22 mouse cellular contexts compared by ENCODE assay signal in the genomic region with DNA sequence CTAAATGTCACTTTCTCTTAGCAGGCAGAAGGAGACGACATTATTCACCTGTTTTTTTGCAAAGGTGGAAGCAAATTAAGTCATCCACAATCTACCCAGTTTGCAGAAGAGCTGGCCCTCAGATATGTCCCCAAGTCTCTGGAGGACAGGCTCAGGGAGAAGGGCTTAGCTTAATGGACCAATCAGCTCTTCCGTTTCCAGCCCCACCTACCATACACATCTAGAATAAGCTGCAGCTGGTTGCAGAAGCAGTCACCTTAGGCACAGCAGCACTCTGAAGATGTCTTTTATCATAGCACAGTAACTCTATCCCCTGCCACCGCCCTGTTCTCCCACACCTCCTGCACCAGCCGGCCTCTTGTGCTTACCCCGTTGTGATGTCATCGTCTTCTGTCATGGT.
DNase-seq lines count a peak whose midpoint lies in the region; ATAC-seq and TF ChIP-seq lines count a peak whose summit lies in the region.
"Had no signal": no experiment of that assay in that cellular context is flagged by ENCODE, and none has a peak within 500 bp of the region (broad histone marks: within the 10 kb centered on the region; RNA-seq: fewer than 3 reads in every experiment).

No protein-coding gene starts in this region.

- TF ChIP-seq CTCF in heart, adult 2 months (IDR thresholded peaks at IDR 0.05) = no peak
- TF ChIP-seq CTCF in intestine, postnatal 0 days (IDR thresholded peaks at IDR 0.05; ENCODE audit: low read depth) = no peak
- no peak for TF ChIP-seq CTCF in stomach, postnatal 0 days (IDR thresholded peaks at IDR 0.05; ENCODE audit: low read depth)

- no peaks in the 10 kb centered on the region for H3K9me3 ChIP-seq in embryonic facial prominence, embryonic 13.5 days
- no peaks in the 10 kb centered on the region for H3K9me3 ChIP-seq in embryonic facial prominence, embryonic 10.5 days
- no peaks in the 10 kb centered on the region for H3K9me3 ChIP-seq in intestine, postnatal 0 days (ENCODE audit: control insufficient read depth)
- H3K9me3 ChIP-seq in intestine, embryonic 16.5 days (ENCODE audit: control insufficient read depth, low read length) = no peaks in the 10 kb centered on the region
- H3K9me3 ChIP-seq in stomach, embryonic 15.5 days = no peaks in the 10 kb centered on the region
- H3K9me3 ChIP-seq in stomach, postnatal 0 days (ENCODE audit: control insufficient read depth, low read length) = no peaks in the 10 kb centered on the region
- H3K9me3 ChIP-seq: embryonic facial prominence, embryonic 15.5 days; intestine, embryonic 15.5 days had no signal

- intact Hi-C loops in heart, adult 2 months (cut with DNase I) = no loop called here
- intact Hi-C loops in heart, postnatal 25 days (cut with DNase I) = loop anchor here (5.0 kb wide), 1 partner anchor 35 kb away; no protein-coding TSS in a partner anchor

- DNase-seq in embryonic facial prominence, embryonic 10.5 days (ENCODE audit: low spot score) = no peak
- no peak for DNase-seq in heart, adult 2 months
- DNase-seq in heart, postnatal 25 days (ENCODE audit: low spot score) = no peak
- DNase-seq in stomach, postnatal 0 days (ENCODE audit: low spot score) = no peak
- DNase-seq: adrenal gland, adult 8-10 months; adrenal gland, postnatal 25 days; cerebellum, adult 11-12 months; cerebellum, adult 8-10 months; cerebellum, postnatal 10 days; cerebellum, postnatal 36 days; embryo, embryonic 11 days; forebrain, postnatal 0 days; gastrocnemius, postnatal 25 days; heart, postnatal 4 days had no signal

- H3K79me2 ChIP-seq in heart, adult 2 months (replicated peaks; ENCODE audit: control insufficient read depth, insufficient read depth, low read length) = no peaks in the 10 kb centered on the region

- H3K4me1 ChIP-seq in embryonic facial prominence, embryonic 13.5 days = peaks cover 7% of the 10 kb centered on the region; the same call in 1 of the 2 replicates
- peaks cover 32% of the 10 kb centered on the region for H3K4me1 ChIP-seq in embryonic facial prominence, embryonic 10.5 days
- peaks cover 6% of the 10 kb centered on the region for H3K4me1 ChIP-seq in heart, adult 2 months (ENCODE audit: control insufficient read depth, insufficient read depth, low read length)
- H3K4me1 ChIP-seq in intestine, postnatal 0 days (replicated peaks; ENCODE audit: control insufficient read depth, insufficient read depth, low read length) = 0 out of 2 replicates have a peak, but pooled peaks cover 2% of the 10 kb centered on the region
- H3K4me1 ChIP-seq in intestine, embryonic 16.5 days (ENCODE audit: control insufficient read depth, insufficient read depth, low read length) = peaks cover 37% of the 10 kb centered on the region
- peaks cover 12% of the 10 kb centered on the region for H3K4me1 ChIP-seq in stomach, embryonic 15.5 days
- H3K4me1 ChIP-seq in stomach, postnatal 0 days (replicated peaks; ENCODE audit: control insufficient read depth, insufficient read depth) = 0 out of 2 replicates have a peak, but pooled peaks cover 5% of the 10 kb centered on the region

- TF ChIP-seq POLR2A in heart, adult 2 months (IDR thresholded peaks at IDR 0.05; ENCODE audit: insufficient read depth, low read depth, low read length) = no peak

- no peak for TF ChIP-seq EP300 in heart, adult 2 months (IDR thresholded peaks at IDR 0.05; ENCODE audit: insufficient read depth, low read depth, low read length)
- TF ChIP-seq EP300 in stomach, postnatal 0 days (optimal IDR thresholded peaks at IDR 0.05) = no peak

- H3K27me3 ChIP-seq in embryonic facial prominence, embryonic 13.5 days = no peaks in the 10 kb centered on the region
- no peaks in the 10 kb centered on the region for H3K27me3 ChIP-seq in embryonic facial prominence, embryonic 10.5 days (replicated peaks; ENCODE audit: low read depth, poor library complexity, severe bottlenecking)
- H3K27me3 ChIP-seq in heart, adult 2 months (ENCODE audit: control insufficient read depth, insufficient read depth, low read length) = no peaks in the 10 kb centered on the region
- no peaks in the 10 kb centered on the region for H3K27me3 ChIP-seq in intestine, postnatal 0 days (replicated peaks; ENCODE audit: control insufficient read depth, insufficient read depth, low read length)
- H3K27me3 ChIP-seq in intestine, embryonic 16.5 days (replicated peaks; ENCODE audit: control insufficient read depth, insufficient read depth, low read length) = no peaks in the 10 kb centered on the region
- no peaks in the 10 kb centered on the region for H3K27me3 ChIP-seq in stomach, embryonic 15.5 days (replicated peaks)
- H3K27me3 ChIP-seq in stomach, postnatal 0 days (ENCODE audit: control insufficient read depth, insufficient read depth, low read length) = no peaks in the 10 kb centered on the region
- H3K27me3 ChIP-seq: embryonic facial prominence, embryonic 15.5 days; intestine, embryonic 15.5 days had no signal

- no peak overlapping the region for H3K4me3 ChIP-seq in embryonic facial prominence, embryonic 13.5 days
- H3K4me3 ChIP-seq in embryonic facial prominence, embryonic 10.5 days = no peak overlapping the region
- no peak overlapping the region for H3K4me3 ChIP-seq in heart, adult 2 months
- H3K4me3 ChIP-seq in intestine, postnatal 0 days (ENCODE audit: low read depth, low read length) = no peak overlapping the region
- no peak overlapping the region for H3K4me3 ChIP-seq in intestine, embryonic 16.5 days (ENCODE audit: low read length)
- H3K4me3 ChIP-seq in stomach, embryonic 15.5 days (replicated peaks) = no peak overlapping the region
- no peak overlapping the region for H3K4me3 ChIP-seq in stomach, postnatal 0 days (ENCODE audit: low read depth, low read length)
- H3K4me3 ChIP-seq: embryonic facial prominence, embryonic 15.5 days; intestine, embryonic 15.5 days had no signal

- H3K27ac ChIP-seq in embryonic facial prominence, embryonic 13.5 days = no peak overlapping the region
- H3K27ac ChIP-seq in embryonic facial prominence, embryonic 10.5 days (replicated peaks) = no peak overlapping the region
- peak overlapping the region; percentile 53 for H3K27ac ChIP-seq in heart, adult 2 months
- H3K27ac ChIP-seq in intestine, postnatal 0 days (ENCODE audit: low read depth, low read length) = 0 out of 2 replicates have a peak overlapping the region, but pooled peaks have one; percentile 35
- no peak overlapping the region for H3K27ac ChIP-seq in intestine, embryonic 16.5 days (ENCODE audit: low read length)
- 0 out of 2 replicates have a peak overlapping the region, but pooled peaks have one; percentile 65 for H3K27ac ChIP-seq in stomach, embryonic 15.5 days
- H3K27ac ChIP-seq in stomach, postnatal 0 days (replicated peaks) = no peak overlapping the region
- H3K27ac ChIP-seq: embryonic facial prominence, embryonic 15.5 days had no signal

- peaks cover 19% of the 10 kb centered on the region for H3K36me3 ChIP-seq in embryonic facial prominence, embryonic 13.5 days
- H3K36me3 ChIP-seq in embryonic facial prominence, embryonic 10.5 days (replicated peaks) = peaks cover 69% of the 10 kb centered on the region
- no peaks in the 10 kb centered on the region for H3K36me3 ChIP-seq in heart, adult 2 months (ENCODE audit: control insufficient read depth, insufficient read depth, low read length)
- no peaks in the 10 kb centered on the region for H3K36me3 ChIP-seq in intestine, postnatal 0 days (ENCODE audit: control insufficient read depth, insufficient read depth)
- H3K36me3 ChIP-seq in intestine, embryonic 16.5 days (ENCODE audit: control insufficient read depth, insufficient read depth, low read length) = no peaks in the 10 kb centered on the region
- peaks cover 3% of the 10 kb centered on the region; the same call in 1 of the 2 replicates for H3K36me3 ChIP-seq in stomach, embryonic 15.5 days
- H3K36me3 ChIP-seq in stomach, postnatal 0 days (ENCODE audit: control insufficient read depth, insufficient read depth, low read length) = no peaks in the 10 kb centered on the region; the same call in 1 of the 2 replicates
- H3K36me3 ChIP-seq: embryonic facial prominence, embryonic 15.5 days had no signal

- ATAC-seq in embryonic facial prominence, embryonic 13.5 days (ENCODE audit: insufficient number of reproducible peaks, insufficient read depth, low FRiP score, low TSS enrichment, low read depth) = 0 out of 2 replicates have a peak, but pooled peaks have one; percentile 5
- ATAC-seq in intestine, postnatal 0 days = no peak
- ATAC-seq in intestine, embryonic 16.5 days = no peak
- ATAC-seq in stomach, embryonic 15.5 days (ENCODE audit: insufficient read depth, low FRiP score, low read depth) = no peak
- ATAC-seq in stomach, postnatal 0 days (ENCODE audit: low FRiP score, low TSS enrichment) = no peak
- ATAC-seq: activated CD4-positive, CD25-positive, alpha-beta regulatory T cell, adult 4 months had no signal

- no peak overlapping the region for H3K9ac ChIP-seq in embryonic facial prominence, embryonic 13.5 days
- H3K9ac ChIP-seq in heart, adult 2 months (ENCODE audit: low read depth, low read length) = no peak overlapping the region
- no peak overlapping the region for H3K9ac ChIP-seq in intestine, postnatal 0 days (ENCODE audit: low read depth, low read length)
- H3K9ac ChIP-seq in intestine, embryonic 16.5 days (ENCODE audit: low read depth, low read length) = no peak overlapping the region
- H3K9ac ChIP-seq in stomach, embryonic 15.5 days = no peak overlapping the region
- no peak overlapping the region for H3K9ac ChIP-seq in stomach, postnatal 0 days (ENCODE audit: low read length)
- H3K9ac ChIP-seq: embryonic facial prominence, embryonic 15.5 days; forebrain, postnatal 0 days; intestine, embryonic 15.5 days had no signal

- WGBS in embryonic facial prominence, embryonic 13.5 days = 80% methylated on average over 6 of the region's 6 CpGs
- WGBS in embryonic facial prominence, embryonic 10.5 days = 92% methylated on average over 6 of the region's 6 CpGs
- WGBS in heart, adult 2 months = 90% methylated on average over 6 of the region's 6 CpGs
- WGBS in intestine, postnatal 0 days = 83% methylated on average over 6 of the region's 6 CpGs
- 86% methylated on average over 6 of the region's 6 CpGs for WGBS in intestine, embryonic 16.5 days
- WGBS in stomach, embryonic 15.5 days = 72% methylated on average over 6 of the region's 6 CpGs
- 78% methylated on average over 6 of the region's 6 CpGs for WGBS in stomach, postnatal 0 days

- no peak overlapping the region for H3K4me2 ChIP-seq in embryonic facial prominence, embryonic 13.5 days
- no peak overlapping the region for H3K4me2 ChIP-seq in intestine, postnatal 0 days (replicated peaks; ENCODE audit: low read depth)
- no peak overlapping the region for H3K4me2 ChIP-seq in intestine, embryonic 16.5 days (ENCODE audit: low read depth, low read length)
- H3K4me2 ChIP-seq in stomach, embryonic 15.5 days = no peak overlapping the region
- no peak overlapping the region for H3K4me2 ChIP-seq in stomach, postnatal 0 days (replicated peaks; ENCODE audit: low read depth)
- H3K4me2 ChIP-seq: embryonic facial prominence, embryonic 15.5 days; heart, embryonic 11.5 days; intestine, embryonic 15.5 days had no signal

Comparison
In these comparisons a context has a peak if more than half of its experiments do, and no peak if none do; other contexts are left out.
1. H3K27ac ChIP-seq: peak in heart, adult 2 months (single experiment), intestine, postnatal 0 days (single experiment) and stomach, embryonic 15.5 days (single experiment); none in embryonic facial prominence, embryonic 13.5 days (single experiment), embryonic facial prominence, embryonic 10.5 days (single experiment), intestine, embryonic 16.5 days (single experiment) and stomach, postnatal 0 days (single experiment).